Mouse (Mus musculus) neural tube, embryonic 12.5 days (tissue): Measurements from ENCODE around the gene Ephx3. TPM values are rescaled to one million over a fixed set of nuclear protein-coding genes. Genes with fewer than 3 reads are reported as not detected.

Experiments
- ATAC-seq: fragments of 200-750 bp; cut with Nextera tagmentation; 2 replicates; pipeline ENCODE4 v1.8.0; 2017; ENCODE audit warnings: low read depth, mild to moderate bottlenecking, moderate TSS enrichment, moderate library complexity; ENCODE audit not compliant: low FRiP score
- H3K27ac ChIP-seq: fragments of 300-500 bp; sonication (generic); 2 replicates; pipeline ENCODE4 v1.5.1; 2016
- H3K27me3 ChIP-seq: fragments of 300-500 bp; sonication (generic); replicated peaks from 2 replicates; pipeline ENCODE4 v1.6.1; 2016; ENCODE audit warnings: mild to moderate bottlenecking
- H3K36me3 ChIP-seq: fragments of 300-500 bp; sonication (generic); 2 replicates; pipeline ENCODE4 v1.6.1; 2016; ENCODE audit warnings: mild to moderate bottlenecking
- H3K4me1 ChIP-seq: fragments of 300-500 bp; sonication (generic); 2 replicates; pipeline ENCODE4 v1.6.1; 2016
- H3K4me2 ChIP-seq: fragments of 300-500 bp; sonication (generic); replicated peaks from 2 replicates; pipeline ENCODE4 v1.6.1; 2016; ENCODE audit warnings: mild to moderate bottlenecking
- H3K4me3 ChIP-seq: fragments of 300-500 bp; sonication (generic); 2 replicates; pipeline ENCODE4 v1.5.1; 2016
- H3K9ac ChIP-seq: fragments of 300-500 bp; sonication (generic); 2 replicates; pipeline ENCODE4 v1.6.1; 2016; ENCODE audit warnings: mild to moderate bottlenecking
- H3K9me3 ChIP-seq: fragments of 300-500 bp; sonication (generic); 2 replicates; pipeline ENCODE4 v1.6.1; 2016; ENCODE audit warnings: mild to moderate bottlenecking
- WGBS: fragments of 180-500 bp; shearing (Covaris S2); methylation state at CpG from one replicate; pipeline ENCODE4 v1.1.7; 2016; 5-methylcytosine and 5-hydroxymethylcytosine counted together
- polyA plus RNA-seq: library from polyadenylated mRNA; unstranded; fragments of >200 nt; fragmentation: Nextera tagmentation; extraction: Ambion mirVana; gene quantifications from 2 replicates; pipeline ENCODE4 v1.2.1, GENCODE M21; 2016

Gene Ephx3
- polyA plus RNA-seq, 1 experiment from 2014 or later, result 0.08 TPM

DNA sequence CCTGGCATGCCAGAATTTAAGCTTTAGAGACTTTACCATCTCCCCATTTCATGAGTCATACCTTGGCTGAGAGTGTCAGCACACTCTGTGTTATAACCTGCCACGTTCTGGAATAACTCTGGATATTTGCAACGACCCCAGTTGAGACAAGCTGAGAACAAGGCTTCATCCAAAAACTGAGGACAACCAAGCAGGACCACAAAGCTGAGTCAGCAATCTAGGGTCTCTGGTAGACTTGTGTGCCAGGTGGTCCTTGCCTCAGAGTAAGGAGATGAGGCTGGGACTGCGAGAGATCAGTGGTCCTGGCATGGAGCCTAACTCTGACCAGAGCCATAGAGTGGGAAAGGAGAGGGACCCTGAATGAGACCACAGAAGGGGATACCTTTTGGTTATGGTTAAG, 13.6 kb upstream of the Ephx3 start:
- Histone ChIP-seq H3K4me3 (no peak overlapping the region), H3K36me3 (peaks cover 97% of the 10 kb centered on the region), H3K9me3 (no peaks in the 10 kb centered on the region), H3K4me2 (no peak overlapping the region), H3K27me3 (no peaks in the 10 kb centered on the region), H3K4me1 (no peaks in the 10 kb centered on the region), H3K9ac (no peak overlapping the region), H3K27ac (no peak overlapping the region)
- no peak for ATAC-seq
- 93% methylated on average over 3 of the region's 3 CpGs for whole genome bisulfite sequencing

DNA sequence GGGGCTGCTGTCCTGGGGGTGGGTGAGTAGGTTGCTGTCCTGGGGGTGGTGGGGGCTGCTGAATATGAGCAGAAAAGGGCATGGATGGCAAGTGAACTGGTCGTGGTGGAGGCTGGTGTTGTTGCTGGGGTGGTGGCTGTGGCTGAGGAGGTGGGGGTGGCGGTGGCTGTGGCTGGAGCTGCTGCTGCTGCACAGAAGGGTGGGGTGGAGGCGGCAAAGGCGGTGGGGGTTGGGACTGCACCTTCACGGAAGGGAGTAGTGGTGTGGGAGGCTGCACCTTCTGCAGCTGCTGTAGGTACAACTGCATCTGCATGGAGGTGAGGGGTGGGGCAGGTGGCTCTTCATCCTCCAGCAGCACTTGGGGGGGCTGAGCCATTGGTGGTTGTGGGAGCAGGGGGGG, 11.7 kb upstream of the Ephx3 start:
- no peak for ATAC-seq
- no peak overlapping the region for H3K27ac ChIP-seq
- 91% methylated on average over 5 of the region's 5 CpGs for WGBS
- H3K36me3 ChIP-seq, result peaks cover 98% of the 10 kb centered on the region
- H3K4me1 ChIP-seq, result no peaks in the 10 kb centered on the region
- no peak overlapping the region for H3K4me2 ChIP-seq
- no peaks in the 10 kb centered on the region for H3K27me3 ChIP-seq
- H3K9me3 ChIP-seq, result no peaks in the 10 kb centered on the region
- H3K4me3 ChIP-seq, result no peak overlapping the region
- no peak overlapping the region for H3K9ac ChIP-seq

DNA sequence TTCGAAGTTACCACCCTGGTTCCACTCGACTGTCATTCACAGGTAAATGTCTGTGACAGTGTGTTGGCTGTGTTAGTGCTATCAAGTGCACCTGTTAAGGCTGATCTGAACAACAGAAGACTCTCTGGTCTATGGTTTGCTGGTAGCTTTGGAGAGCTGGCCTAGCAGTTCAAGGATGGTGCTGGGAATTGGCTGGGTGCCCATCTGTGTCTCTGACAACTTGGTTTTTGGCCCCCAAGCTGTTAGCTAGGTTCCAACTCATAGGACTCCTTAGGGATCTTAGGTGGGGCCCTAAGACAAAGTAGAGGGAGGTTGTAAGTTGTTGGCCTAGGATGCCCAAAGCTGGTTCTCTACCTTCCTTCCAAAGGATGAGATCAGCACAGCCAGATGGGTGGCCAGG, 10.4 kb upstream of the Ephx3 start:
- Histone ChIP-seq H3K4me3 (no peak overlapping the region), H3K27ac (no peak overlapping the region), H3K36me3 (peaks cover 97% of the 10 kb centered on the region), H3K9me3 (no peaks in the 10 kb centered on the region), H3K4me1 (no peaks in the 10 kb centered on the region), H3K9ac (no peak overlapping the region), H3K4me2 (no peak overlapping the region), H3K27me3 (no peaks in the 10 kb centered on the region)
- ATAC-seq, result no peak
- 92% methylated on average over 2 of the region's 2 CpGs for WGBS

DNA sequence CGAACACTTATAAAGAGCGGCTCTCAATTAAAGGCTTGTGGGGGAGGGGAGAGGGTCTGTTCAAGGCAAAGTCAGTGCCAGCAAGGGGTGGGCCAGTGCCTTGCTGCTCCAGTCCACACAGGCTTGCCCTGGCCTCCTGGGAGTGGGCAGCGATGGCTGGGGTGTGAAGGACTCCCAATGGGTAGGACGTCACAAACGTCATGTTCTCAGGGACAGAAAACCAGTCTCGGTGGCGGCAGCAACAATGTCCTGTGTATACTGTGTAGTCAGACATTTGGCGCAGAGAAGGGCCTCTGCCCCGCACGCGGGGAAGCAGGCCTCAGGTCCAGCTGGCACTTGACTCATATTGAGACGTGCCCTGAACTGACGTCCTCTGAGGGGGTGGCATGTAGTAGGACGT, 7.8 kb upstream of the Ephx3 start:
- H3K9me3 ChIP-seq, result no peaks in the 10 kb centered on the region
- no peak overlapping the region for H3K4me2 ChIP-seq
- WGBS, result 90% methylated on average over 14 of the region's 14 CpGs
- H3K4me3 ChIP-seq, result no peak overlapping the region
- no peaks in the 10 kb centered on the region for H3K27me3 ChIP-seq
- no peak overlapping the region for H3K9ac ChIP-seq
- H3K27ac ChIP-seq, result no peak overlapping the region
- no peak for ATAC-seq
- peaks cover 71% of the 10 kb centered on the region for H3K36me3 ChIP-seq
- H3K4me1 ChIP-seq, result no peaks in the 10 kb centered on the region

DNA sequence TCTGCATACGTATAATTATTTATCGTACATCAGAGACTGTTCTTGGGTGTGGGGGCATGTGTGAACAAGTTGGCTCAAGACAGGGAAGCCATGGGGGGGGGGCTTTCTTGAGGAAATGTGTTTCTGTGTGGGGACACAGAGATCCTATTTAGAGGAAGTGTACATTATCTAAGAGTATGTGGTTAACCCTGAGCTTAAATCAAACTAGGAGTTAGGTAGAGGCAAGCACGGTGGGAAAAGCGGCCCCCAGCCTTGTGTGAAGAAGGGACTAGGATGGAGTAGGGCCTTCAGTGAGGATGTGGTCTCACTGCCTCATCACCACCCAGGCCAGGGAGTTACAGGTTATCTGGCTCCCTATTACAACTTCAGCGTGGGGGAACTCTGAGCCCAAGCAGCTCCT, 6.4 kb upstream of the Ephx3 start:
- Histone ChIP-seq H3K4me1 (no peaks in the 10 kb centered on the region), H3K36me3 (peaks cover 56% of the 10 kb centered on the region)
- WGBS, result 94% methylated on average over 5 of the region's 5 CpGs

DNA sequence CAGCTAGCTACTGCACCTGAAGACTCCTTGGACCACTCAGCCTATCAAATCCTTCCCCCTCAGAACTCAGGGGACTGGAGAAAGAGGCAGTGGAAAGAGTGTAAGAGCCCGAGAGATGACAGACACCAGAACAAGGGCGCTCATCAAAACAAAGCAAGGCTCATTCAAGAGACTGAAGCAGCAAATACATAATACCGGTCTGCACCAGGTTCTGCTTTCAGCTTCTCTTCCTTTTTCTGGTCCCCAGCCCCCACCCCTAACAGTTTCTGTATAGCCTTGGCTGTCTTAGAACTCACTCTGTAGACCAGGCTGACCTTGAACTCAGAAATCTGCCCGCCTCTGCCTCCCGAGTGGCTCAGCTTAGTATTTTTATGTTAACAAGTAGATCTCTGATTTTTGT, 3.7 kb upstream of the Ephx3 start:
- Histone ChIP-seq H3K4me3 (no peak overlapping the region), H3K4me2 (no peak overlapping the region), H3K9ac (no peak overlapping the region), H3K36me3 (peaks cover 29% of the 10 kb centered on the region), H3K27ac (no peak overlapping the region), H3K4me1 (peaks cover 8% of the 10 kb centered on the region), H3K27me3 (peaks cover 20% of the 10 kb centered on the region), H3K9me3 (no peaks in the 10 kb centered on the region)
- no peak for ATAC-seq
- WGBS, result 85% methylated on average over 5 of the region's 5 CpGs

More for the DNA sequence above, 6.4 kb upstream of the Ephx3 start:
- Histone ChIP-seq H3K27ac (no peak overlapping the region), H3K4me3 (no peak overlapping the region), H3K4me2 (no peak overlapping the region), H3K27me3 (no peaks in the 10 kb centered on the region), H3K9me3 (no peaks in the 10 kb centered on the region), H3K9ac (no peak overlapping the region)
- no peak for ATAC-seq

DNA sequence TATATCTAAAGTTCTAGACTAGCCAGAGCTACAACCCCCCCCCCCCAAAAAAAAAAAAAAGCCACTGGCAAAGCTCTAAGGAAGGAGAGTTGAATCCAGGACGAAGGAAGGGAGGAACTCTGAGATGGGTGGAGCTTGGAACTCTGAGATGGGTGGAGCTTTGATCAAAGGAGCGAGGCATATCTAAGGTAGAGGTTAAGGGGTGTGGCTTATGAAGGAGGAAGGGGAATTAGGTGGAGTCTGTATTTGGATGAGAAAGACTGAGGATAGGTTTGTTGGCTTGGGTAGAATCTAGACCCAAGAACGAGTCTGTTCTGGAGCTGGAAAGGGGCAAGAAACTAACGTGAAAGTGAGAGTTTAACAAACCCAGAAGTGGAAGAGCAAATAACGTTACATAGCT, 501 bp upstream of the Ephx3 start:
- peaks cover 20% of the 10 kb centered on the region for H3K27me3 ChIP-seq
- H3K4me1 ChIP-seq, result peaks cover 8% of the 10 kb centered on the region
- ATAC-seq, result no peak
- peak overlapping the region; percentile 61 for H3K4me2 ChIP-seq
- H3K27ac ChIP-seq, result no peak overlapping the region
- H3K36me3 ChIP-seq, result no peaks in the 10 kb centered on the region
- H3K9me3 ChIP-seq, result no peaks in the 10 kb centered on the region
- WGBS, result 12% methylated on average over 5 of the region's 5 CpGs
- no peak overlapping the region for H3K9ac ChIP-seq
- no peak overlapping the region for H3K4me3 ChIP-seq

DNA sequence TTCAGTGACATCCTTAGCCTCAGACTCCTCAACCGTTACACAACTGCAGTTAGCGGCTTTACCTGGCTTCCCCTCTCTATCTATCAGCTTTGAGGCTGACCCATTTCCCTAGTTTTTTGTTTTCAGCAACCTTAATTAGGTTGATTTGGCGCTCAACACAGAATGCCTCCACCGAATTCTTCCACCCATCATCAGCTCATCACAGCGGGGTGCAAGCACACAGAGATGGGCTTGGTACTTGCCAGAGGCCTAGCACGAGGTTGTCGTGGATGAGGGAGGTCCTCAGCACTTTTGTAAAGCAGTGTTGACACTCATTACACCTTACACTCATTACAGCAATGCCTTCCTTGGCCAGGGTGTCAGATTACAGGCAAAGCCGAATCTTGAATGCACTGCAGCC, 6.3 kb downstream of the Ephx3 start:
- no peaks in the 10 kb centered on the region for H3K9me3 ChIP-seq
- H3K4me3 ChIP-seq, result no peak overlapping the region
- no peak overlapping the region for H3K27ac ChIP-seq
- 25% methylated on average over 8 of the region's 8 CpGs for WGBS
- H3K27me3 ChIP-seq, result 0 out of 2 replicates have a peak, but pooled peaks cover under 1% of the 10 kb centered on the region
- H3K4me1 ChIP-seq, result peaks cover 19% of the 10 kb centered on the region
- no peaks in the 10 kb centered on the region for H3K36me3 ChIP-seq
- ATAC-seq, result no peak
- H3K4me2 ChIP-seq, result no peak overlapping the region
- H3K9ac ChIP-seq, result no peak overlapping the region

DNA sequence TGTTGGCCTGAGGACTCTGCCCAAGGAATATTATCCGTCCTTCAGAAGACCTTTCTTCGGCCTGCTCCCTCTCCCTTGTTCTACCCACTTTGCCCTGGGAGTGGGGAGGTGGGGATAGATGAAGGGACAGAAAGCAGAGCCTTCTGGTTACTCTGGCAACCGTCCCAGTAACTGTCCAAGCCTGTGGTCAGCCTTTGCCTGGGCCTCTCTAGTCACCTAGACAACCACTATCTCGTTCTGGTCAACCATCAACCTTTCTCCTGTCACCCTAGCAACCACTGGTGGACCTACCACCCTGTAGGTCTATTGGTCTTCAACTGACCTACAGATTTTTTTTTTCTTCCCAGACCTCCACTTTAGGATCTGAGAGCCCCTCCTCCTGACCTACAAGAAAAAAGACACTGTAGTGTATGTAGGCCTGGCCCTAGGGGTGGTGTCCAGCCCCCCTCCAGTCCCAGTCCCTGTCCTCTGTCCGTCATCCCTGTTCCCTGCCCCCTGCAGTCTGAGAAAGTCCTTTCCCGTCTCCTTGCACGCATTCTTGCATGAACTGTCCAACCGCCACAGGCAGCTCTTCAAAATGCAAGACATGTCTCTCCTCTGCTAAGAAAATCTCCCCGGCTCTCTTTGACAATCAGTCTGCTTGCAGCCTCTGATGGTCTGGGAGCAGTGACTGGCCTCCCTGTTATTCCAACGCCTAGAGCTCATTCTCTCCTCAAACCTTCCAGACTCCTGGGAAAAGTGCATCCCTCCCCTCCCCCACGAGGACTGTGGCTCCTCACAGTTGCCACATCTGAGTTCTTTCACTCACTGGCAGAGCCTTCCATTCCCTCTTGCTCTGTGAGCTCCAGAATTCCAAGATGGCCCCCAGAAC, 9.5 kb downstream of the Ephx3 start:
- no peaks in the 10 kb centered on the region for H3K36me3 ChIP-seq
- WGBS, result 33% methylated on average over 11 of the region's 11 CpGs
- no peak overlapping the region for H3K4me3 ChIP-seq
- peak overlapping the region; percentile 46 for H3K27ac ChIP-seq
- H3K27me3 ChIP-seq, result no peaks in the 10 kb centered on the region
- no peaks in the 10 kb centered on the region for H3K9me3 ChIP-seq
- no peak overlapping the region for H3K4me2 ChIP-seq
- peak; percentile 74 for ATAC-seq
- H3K4me1 ChIP-seq, result peaks cover 19% of the 10 kb centered on the region
- no peak overlapping the region for H3K9ac ChIP-seq

DNA sequence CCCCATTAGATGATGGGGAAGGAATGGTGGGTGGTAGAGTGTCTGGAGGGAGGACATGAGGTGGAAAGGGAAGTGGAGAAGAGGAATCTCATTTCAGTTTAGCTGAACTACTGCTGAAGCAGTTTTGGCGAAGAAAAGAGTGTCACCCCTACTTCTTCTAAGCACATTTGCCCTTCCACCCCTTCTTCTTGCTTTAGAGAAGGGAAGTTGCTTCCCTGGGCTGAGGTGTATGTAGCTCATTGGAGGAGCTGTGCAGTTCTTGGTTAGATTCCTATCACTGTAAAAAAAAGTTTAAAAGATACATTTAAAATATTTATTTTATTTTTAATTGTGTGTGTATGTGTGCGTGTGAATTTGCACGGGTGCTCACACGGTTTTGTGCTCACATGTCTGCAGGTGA, 12.4 kb downstream of the Ephx3 start:
- ATAC-seq, result no peak
- Histone ChIP-seq H3K4me2 (no peak overlapping the region), H3K27ac (no peak overlapping the region), H3K27me3 (no peaks in the 10 kb centered on the region), H3K4me1 (peaks cover 22% of the 10 kb centered on the region), H3K36me3 (no peaks in the 10 kb centered on the region), H3K9me3 (no peaks in the 10 kb centered on the region), H3K9ac (no peak overlapping the region), H3K4me3 (no peak overlapping the region)
- WGBS, result 90% methylated on average over 4 of the region's 4 CpGs

DNA sequence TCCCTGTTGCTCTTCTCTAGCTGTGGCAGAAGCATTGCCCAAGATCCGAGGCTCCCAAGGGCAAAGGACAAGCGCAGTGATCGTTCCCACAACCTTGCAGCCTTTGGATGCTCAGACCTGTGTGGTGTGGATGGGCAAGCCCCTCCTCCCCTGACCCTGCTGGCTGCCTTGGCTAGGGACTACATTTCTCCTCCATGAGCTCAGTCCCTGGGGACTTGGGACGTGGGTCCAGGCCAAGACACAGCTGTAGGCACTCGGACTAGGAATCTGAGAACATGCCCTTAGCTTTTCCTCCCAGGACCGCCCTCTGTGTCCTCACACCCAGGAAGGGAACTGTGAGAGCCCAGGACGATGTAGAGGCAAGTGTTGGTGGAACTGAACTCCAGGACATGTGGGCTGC, 16.2 kb downstream of the Ephx3 start:
- H3K9me3 ChIP-seq, result no peaks in the 10 kb centered on the region
- 0 out of 2 replicates have a peak, but pooled peaks cover 3% of the 10 kb centered on the region for H3K4me1 ChIP-seq
- no peak overlapping the region for H3K4me2 ChIP-seq
- H3K27me3 ChIP-seq, result no peaks in the 10 kb centered on the region
- no peak overlapping the region for H3K9ac ChIP-seq
- no peak overlapping the region for H3K4me3 ChIP-seq
- ATAC-seq, result no peak
- H3K27ac ChIP-seq, result no peak overlapping the region
- H3K36me3 ChIP-seq, result no peaks in the 10 kb centered on the region
- WGBS, result 77% methylated on average over 7 of the region's 7 CpGs

DNA sequence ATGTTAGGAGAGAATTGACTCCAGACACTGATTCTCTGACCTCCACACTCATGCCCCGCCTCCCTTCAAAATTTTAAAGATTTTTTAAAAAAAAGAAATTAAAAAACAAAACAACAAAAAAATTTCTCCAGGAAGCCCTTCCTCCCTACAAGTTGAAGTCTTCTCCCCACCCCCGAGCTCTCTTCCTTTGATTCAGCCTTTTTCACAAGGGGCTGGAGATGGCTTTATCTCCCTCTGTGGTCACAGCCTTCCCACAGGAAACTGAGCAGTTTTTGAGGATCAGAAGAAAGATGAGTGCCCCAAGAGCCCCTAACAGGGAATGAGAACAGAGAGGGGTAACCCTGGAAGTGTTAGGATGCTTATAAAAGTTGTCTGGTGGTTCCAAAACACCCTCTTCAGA, 16.9 kb downstream of the Ephx3 start:
- Histone ChIP-seq H3K9ac (no peak overlapping the region), H3K27me3 (no peaks in the 10 kb centered on the region), H3K4me2 (no peak overlapping the region), H3K4me1 (0 out of 2 replicates have a peak, but pooled peaks cover 3% of the 10 kb centered on the region), H3K36me3 (no peaks in the 10 kb centered on the region), H3K9me3 (no peaks in the 10 kb centered on the region), H3K4me3 (no peak overlapping the region), H3K27ac (no peak overlapping the region)
- 84% methylated on average over 2 of the region's 2 CpGs for WGBS
- ATAC-seq, result no peak
